Mouse (Mus musculus) ovary, postnatal 14 days (tissue): Measurements from ENCODE around the gene Pld2.
A peak's percentile ranks its signal among the peaks of the same experiment; 100 is the strongest.

ENCODE experiments used
- DNase-seq: peaks from one replicate; pipeline ENCODE4 v3.0.0; 2022; ENCODE audit warnings: low spot score

Gene Pld2

DNA sequence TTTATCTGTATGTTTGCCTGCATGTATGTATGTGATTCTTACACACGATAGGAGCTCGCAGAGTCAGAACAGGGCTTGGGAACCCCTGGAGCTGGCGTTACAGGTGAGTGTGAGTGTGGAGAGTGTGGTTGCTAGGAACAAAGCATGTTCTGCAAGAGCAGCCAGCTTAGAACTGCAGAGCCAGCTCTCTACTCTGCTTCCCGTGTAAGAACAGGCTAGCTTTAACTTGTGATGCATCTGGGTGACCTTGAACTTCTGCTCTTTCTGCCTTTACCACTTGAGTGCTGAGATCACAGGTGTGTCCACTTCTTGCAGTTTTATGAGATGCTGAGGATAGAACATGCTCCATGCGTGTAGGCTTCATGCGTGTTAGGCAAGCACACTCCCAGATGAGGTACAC is 39.1 kb downstream of the Pld2 start:
- no peak for DNase-seq

DNA sequence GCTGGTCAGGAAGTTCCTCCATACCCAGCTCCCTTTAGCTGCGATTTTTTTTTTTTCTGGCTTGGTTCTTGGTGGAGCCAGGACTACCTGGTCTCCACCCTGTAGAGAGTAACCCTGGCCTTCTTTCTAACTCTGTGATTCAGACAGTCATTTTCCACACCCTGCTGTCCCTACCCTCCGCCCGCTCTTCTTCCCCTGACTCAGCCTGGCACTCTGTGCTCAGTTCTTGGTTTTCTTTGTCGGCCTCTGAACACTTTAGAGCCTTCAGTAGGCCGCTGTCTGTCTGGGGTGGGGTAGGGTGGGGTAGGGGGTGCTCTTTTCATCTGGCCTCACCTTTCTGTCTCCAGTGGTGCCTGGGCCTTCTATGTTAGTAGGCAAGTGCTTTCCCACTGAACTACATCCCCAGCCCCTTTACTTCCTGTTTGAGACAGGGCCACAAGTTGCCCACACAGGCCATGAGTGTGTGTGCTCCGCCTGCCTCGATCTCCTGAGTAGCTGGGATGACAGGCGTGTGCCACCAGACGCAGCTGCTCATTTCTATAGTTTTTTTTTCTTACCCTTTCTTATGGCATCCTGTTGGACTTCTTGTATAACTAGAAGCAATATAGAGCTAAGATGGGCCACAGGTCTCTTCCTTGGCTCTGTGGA is 40.0 kb downstream of the Pld2 start:
- no peak for DNase-seq

DNA sequence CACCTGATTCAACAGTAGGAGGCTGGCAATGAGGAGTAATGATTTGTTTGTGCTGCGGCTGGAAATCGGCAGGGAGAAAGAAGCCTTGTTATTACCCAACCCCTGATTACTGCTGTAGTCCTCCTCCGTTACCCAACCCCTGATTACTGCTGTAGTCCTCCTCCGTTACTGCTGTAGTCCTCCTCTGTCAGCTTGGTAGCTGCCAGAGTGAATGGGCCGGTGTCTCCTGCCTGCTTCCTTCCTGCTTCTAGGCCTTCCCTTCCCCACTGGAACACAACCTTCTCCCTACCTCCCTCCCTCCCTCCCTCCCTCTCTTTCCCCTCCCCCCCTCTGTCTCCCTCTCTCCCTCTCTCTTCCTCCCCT is 40.5 kb downstream of the Pld2 start:
- no peak for DNase-seq

DNA sequence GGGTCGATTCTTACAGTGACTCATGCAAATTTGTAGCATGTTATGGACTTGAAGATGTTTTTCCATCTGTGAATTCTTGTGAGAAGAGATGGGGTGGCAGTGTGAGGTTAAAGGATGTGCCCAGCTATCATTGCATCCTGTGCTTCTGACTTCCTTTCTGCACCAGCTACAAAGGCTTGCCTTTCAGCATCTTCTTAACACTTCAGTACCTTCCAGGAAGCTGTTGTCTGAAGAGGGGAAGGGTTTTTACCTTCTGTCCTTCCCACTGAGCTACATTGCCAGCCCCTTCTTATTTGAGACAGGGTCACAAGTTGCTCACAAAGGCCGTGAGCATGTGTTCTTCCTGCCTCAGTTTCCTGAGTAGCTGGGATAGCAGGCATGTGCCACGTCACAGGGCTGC is 41.1 kb downstream of the Pld2 start:
- DNase-seq = no peak

DNA sequence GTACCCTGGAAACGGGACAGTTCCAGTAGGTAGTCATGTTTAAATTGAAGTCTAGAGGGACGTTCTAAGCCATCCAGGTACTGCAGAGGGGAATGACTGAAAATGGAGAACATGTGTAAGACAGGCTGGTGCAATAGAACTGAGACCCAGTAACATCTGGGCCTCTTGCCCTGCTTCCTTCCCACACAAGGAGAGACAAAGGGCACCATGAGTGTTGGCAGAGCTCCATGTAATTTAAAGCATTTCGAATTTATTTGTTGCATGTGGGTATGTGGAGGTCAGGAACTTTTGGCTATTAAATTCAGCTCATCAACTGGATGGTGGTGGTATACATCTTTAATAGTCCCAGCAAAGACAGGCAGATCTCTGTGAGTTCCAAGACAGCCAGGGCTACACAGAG is 42.3 kb downstream of the Pld2 start:
- DNase-seq = no peak

DNA sequence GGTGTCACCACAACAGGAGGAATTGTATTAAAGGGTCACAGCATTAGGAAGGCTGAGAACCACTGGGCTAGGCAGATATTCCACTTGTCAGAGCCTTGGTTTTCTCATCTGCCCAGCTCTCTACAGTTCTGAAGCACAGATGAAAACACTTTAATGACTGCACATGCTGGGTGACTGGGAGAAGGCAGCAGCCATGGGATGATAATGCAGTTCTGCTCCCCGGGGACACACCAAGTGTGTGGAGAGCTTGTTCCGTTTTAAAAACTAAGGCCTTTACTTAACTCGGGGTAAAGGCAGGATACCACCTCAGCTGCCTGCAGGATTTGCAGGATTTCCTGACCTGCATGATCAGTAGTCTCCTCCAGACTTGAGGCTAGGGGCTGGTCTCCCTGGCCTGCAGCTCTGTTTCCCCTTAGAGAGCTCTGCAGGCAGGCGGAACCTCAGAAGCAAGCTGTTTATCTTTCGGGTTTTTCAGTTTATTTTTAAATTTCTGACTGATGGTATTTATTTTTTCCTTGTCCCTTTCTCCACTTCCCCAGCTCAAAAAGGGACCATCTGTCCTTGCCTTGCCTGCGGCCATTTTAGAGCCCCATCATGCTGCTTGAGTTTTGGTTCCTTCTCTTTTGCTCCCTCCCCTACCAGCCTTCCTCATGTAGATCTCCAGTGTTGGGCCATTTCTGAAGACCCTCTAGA is 43.3 kb downstream of the Pld2 start:
- no peak for DNase-seq

DNA sequence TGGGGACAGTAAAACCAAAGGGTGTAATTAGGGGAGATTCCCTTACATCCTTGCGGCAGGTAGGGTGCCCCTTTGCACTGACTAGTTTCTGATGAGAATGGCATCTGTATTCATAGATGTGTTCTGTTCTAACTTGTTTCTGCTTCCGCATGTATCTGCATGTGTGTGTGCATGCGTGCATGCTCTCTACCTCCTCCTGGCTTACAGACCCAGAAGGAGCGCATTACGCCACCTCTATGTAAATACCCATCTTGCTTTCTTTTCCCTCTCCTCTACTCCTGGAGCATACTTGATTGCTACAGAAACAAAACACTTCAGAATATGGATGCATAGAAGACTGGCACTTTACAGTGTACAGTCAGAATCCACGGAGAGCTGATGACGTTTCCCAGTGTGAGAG is 43.9 kb downstream of the Pld2 start:
- DNase-seq = no peak

DNA sequence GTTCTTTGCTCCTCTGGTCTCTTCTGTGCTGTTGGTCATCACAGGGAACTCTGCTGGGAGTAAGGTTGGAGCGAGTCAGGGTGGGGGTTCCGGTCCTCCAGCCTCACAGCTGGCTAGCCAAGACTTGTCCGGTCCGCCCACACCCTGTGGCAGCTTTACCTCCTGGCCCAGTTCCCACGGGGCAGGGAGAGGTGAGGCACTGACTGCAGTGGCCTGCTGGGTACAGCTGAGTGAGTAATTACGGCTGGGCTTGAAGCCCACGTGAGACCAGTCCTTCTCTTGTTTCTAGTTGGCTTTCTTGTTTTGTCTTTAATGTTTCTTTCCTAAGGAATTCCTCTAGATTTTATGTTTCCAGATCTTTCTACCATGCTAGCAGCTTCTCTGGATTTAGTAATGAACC is 45.6 kb downstream of the Pld2 start:
- peak; percentile 50 for DNase-seq

DNA sequence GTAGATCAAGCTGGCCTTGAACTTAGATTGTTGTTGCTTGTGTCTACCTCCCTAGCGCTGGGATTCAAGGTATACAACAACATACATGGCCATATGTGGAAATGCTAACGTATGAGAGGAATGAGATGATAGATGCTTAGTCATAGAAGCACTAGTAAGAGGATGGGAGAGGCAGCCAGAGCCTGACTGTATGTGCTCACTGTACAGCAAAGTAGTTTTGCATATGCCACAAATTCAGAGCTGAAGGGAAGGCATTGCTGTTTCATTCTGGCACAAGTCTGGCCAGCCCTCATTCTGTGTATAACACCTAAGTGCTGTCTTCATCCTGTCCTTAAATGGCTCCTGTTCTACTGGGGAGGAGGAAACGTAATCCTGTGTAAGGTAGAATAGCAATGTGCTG is 46.4 kb downstream of the Pld2 start:
- no peak for DNase-seq

DNA sequence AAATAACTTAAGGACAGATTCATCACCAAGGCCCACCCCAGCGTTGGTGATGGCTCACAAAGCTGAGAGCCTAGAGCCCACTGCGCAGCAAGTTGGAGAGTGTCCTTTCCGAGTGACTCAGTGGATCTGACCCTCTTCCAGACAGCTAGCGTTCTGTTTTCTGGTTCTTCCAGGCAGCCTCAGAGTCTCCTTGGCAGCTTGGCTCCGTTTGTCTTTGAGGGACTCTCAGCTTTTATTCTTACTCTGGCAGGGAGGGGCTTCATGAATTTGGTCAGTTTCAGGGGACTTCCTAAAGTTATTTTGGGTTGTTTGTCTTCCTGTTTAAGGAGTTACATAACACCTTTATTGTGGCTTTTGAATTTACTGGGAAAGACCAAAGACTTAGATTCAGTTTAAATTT is 47.1 kb downstream of the Pld2 start:
- no peak for DNase-seq

DNA sequence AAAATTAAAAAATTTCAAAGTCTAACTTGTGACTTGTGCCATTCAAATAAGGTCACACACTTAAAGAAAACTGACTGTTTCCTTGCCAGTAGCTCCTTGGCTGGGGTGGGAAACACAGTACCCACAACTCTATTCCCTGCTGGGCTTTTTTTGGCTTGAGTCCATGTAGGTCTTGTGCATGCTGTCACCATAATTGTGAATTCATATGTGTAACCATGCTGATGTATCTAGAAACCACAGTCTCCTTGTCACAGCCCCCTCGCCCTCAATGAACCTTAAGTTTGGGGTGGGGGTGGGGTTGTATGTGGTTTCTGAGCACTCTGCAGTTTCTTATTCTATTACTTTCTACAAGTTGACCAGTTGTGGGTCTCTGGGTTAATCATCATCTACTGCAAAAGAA is 51.9 kb downstream of the Pld2 start:
- no peak for DNase-seq

DNA sequence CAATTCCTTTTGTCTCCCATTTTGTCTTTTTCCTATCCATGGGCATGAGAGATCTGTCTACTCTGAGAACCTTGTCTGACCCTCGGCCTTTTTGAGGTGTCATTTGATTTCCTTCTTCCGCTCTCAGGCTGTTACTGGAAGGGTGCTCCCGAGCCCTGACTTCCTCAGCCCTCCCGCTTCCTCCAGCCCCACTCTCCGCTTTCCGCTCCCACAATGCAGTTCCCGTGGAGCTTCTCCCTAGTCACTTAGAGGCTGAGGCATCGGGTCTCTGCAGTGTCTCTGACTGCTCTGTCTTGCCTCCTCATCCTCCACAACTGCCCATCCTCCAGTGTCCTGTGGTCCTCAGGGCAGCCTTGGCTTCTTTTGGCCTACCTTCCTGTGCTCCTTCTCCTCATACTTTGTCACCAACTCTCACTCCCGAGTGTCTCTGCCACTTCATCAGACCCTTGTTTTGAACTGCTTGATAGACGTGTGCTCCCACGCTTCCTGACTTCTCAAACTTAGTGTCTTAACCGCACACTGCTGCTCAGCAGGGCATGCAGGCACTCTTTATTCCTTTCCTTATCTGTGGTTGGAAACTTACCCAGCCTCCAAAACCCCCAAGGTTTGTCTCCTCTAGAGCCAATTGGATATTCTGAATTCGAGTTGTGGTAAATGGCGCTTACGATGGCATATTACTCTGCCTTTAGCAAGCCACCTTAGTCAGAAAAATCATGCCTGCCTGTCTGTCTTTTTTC is 54.6 kb downstream of the Pld2 start:
- DNase-seq = no peak

DNA sequence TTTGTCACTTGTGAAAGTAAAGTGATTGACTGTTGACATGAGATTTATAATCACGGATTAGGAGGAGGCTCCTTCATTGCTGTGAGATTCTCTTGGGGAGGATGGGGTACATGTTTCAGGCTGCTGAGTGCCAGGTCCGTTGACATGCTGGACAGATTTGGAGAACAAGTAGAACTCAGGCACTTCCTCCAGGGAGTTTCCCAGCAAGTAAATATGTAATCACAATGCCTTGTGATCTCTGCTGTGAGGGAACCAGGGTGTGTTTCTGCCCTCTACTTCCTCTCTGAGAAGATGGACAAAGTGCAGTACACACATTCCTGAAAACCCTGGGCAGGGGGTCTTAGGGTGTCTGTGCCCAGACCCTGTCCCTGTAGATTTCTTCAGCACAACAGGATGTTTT is 55.8 kb downstream of the Pld2 start:
- no peak for DNase-seq

DNA sequence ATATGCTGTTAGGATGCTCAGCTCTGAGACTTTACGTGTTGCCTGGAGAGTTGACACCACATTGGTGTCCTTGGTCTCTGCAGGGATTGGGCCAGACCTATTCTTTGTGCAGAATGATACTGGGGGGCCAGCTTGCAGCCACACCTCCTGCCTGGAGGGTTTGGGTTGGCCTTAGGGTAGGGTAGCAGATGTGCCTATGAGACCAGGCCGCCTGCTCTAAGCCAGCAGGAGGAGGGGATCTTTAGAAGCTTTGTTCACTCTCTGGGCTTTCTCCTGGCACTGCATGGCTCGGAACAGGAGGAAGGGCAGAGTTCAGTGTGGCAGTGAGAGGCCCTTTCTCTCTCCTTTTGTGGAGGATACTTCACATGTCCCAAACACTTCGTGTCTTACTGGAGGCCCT is 56.2 kb downstream of the Pld2 start:
- no peak for DNase-seq

DNA sequence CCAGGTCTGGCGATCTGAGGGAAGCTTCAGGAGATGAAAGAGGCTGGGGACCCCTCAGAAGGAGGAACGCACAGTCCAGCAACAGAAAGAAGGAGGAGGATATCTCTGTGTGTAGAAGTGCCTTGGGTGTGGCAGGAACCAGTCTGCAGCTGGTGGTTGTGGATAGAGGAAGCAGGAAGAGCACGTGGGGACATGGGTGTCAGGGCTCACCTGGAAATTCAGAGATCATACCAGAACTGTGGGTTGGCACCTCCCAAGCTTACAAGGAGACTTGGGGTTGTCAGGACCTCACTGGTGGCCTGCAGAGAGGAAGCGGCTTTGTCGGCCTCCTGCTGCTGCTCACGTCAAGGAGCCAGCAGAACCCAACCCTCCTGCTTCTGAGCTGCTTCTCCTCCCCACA is 57.4 kb downstream of the Pld2 start:
- no peak for DNase-seq

DNA sequence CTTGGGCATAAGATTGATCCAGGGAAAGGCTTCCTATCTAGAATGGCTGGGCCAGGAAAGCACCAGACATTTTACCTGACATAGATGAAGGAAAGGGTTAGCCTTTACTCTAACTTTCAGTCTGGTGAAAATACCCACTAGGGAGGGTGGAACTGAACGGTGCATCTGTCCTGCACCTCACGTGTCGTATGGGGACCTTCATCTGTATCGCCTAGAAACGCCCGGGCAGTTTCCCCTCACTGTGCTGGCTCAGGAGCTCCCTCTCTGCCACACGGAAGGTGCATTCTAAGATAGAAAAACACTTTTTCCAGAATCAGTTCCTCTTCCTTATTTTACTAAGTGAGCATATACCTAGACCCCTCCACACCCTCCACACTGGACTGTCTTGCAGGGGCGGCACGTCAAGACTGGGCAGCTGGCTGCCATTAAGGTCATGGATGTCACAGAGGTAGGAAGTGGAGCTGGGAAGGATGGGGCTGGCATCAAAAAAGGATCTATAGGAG is 58.6 kb downstream of the Pld2 start:
- DNase-seq = no peak

DNA sequence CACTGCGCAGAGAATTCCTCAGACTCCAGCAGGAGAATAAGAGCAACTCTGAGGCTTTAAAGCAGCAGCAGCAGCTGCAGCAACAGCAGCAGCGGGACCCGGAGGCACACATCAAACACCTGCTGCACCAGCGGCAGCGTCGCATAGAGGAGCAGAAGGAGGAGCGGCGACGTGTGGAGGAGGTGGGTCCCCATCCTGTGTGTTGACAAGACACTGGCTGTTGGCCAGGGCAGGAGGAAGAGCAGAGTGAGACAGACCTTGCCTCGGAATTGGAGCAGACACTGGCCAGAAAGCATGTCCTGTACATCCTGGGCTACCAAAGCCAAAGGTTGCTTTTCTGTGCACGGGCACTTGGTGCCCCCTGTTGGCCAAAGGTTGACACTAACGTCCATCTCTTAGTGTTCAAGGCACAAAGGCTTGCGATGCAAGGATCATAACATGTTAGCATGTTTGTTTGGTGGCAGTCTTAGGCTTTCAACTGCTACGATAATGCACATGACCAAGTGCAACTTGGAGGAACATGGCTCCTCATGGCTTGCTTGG is 65.2 kb downstream of the Pld2 start:
- DNase-seq = peak; percentile 74

DNA sequence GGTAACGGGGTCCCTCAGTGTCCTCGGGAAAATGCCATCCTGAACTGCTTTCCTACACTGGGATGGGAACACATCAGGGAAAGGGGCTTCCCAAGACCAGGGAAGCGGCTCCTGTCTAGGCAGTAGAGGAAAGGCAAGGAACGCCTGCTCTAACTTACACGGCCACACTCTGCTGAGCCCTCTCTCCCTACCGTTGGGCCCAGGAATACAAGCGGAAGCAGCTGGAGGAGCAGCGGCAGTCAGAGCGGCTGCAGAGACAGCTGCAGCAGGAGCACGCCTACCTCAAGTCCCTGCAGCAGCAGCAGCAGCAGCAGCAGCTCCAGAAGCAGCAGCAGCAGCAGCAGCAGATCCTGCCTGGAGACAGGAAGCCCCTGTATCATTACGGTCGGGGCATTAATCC is 66.9 kb downstream of the Pld2 start:
- DNase-seq = no peak

DNA sequence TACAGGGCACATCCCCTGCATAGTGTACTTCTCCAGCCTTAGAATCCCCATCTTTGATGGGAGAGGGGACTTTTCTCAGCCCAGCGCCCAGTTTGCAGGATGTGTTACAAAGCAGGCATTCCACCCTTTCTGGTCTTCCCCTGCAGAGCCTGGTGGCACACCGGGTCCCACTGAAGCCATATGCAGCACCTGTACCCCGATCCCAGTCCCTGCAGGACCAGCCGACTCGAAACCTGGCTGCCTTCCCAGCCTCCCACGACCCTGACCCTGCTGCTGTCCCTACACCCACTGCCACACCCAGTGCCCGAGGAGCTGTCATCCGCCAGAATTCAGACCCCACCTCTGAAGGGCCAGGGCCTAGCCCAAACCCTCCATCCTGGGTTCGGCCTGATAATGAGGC is 67.7 kb downstream of the Pld2 start:
- DNase-seq = no peak
